Mouse (Mus musculus): Measurements from ENCODE around the gene Prkcb. TPM values are rescaled to one million over a fixed set of nuclear protein-coding genes. Genes with fewer than 3 reads are reported as not detected.

The Prkcb gene
- polyA plus RNA-seq, 1 experiment from 2014 or later, result 2.1 TPM

DNA sequence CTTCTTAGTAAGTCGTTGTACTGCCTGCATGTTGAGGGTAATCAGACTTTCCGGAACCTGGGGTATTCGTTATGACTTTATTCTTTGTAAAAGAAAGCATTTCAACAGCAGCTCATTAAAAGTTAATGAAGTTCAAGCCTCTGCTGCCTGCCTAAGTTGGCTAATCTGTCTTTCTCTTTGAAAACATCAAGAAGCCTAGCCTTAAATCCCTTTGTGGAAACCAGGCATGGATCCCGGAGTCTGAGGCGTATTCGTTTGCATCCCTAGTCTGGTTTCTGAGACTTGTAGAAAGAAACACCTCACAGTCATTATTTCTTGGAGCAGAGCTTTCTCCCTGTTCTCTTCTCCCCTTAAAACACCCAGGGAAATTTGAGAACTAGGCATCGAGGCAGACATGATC lies 90.7 kb downstream of the Prkcb start:
- H3K4me1 ChIP-seq (replicated peaks; ENCODE audit: insufficient read depth, low read length), result no peaks in the 10 kb centered on the region
- no peaks in the 10 kb centered on the region for H3K36me3 ChIP-seq (ENCODE audit: insufficient read depth, low read length)
- no peaks in the 10 kb centered on the region for H3K27me3 ChIP-seq (ENCODE audit: insufficient read depth, low read length)
- no peak overlapping the region for H3K9ac ChIP-seq (ENCODE audit: low read depth, low read length)
- no peak overlapping the region for H3K27ac ChIP-seq
- no peak for TF ChIP-seq CTCF (IDR thresholded peaks at IDR 0.05; ENCODE audit: low read depth)
- no peak for ATAC-seq (replicated peaks; ENCODE audit: low FRiP score, low read depth)
- no peak overlapping the region for H3K4me2 ChIP-seq (ENCODE audit: low read length)
- no peaks in the 10 kb centered on the region for H3K9me3 ChIP-seq (replicated peaks; ENCODE audit: low read length)
- no peak overlapping the region for H3K4me3 ChIP-seq (replicated peaks; ENCODE audit: low read depth, low read length)
- DNase-seq (ENCODE audit: low spot score), result no peak
- 67% methylated on average over 7 of the region's 7 CpGs for WGBS

DNA sequence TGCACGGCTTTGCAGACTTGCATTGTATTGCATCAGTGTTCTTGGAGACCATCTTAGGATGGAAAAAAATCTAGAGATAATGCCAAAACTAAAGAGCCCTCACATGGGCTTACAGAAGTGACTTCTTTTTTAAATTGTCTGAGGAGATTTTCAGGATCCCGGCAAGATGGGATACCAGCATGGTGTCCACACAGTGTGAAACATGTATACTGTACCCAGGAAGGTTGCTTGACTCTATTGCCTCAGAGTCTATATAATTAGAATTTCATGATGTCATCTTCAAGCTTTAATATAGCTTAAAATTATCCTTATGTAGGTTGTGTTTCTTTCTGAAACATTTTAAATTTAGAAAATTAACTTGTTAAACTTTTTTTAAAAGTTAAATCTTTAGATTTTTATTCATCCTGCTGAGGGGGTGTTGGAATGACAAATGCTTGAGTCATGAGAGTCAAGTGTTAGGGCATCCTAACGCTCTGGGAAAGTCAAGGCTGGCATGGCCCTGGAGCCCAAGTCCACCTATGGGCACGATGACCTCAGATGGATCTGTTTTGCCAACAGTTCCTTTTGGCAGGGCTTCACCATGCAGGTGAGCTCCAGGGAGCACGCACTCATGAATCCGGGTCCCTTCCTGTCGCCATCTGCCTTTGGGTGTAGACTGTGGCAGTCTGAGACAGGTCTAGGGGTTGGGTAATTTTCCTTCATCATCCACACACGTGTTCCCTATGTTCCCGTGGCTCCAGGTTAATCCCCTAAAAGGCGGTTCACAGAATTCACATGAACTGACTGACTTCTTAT lies 92.0 kb downstream of the Prkcb start:
- WGBS, result 82% methylated on average over 10 of the region's 10 CpGs
- Histone ChIP-seq H3K27me3 (ENCODE audit: insufficient read depth, low read length) (no peaks in the 10 kb centered on the region), H3K9ac (ENCODE audit: low read depth, low read length) (no peak overlapping the region), H3K27ac (no peak overlapping the region), H3K4me3 (replicated peaks; ENCODE audit: low read depth, low read length) (no peak overlapping the region), H3K9me3 (replicated peaks; ENCODE audit: low read length) (no peaks in the 10 kb centered on the region), H3K4me2 (ENCODE audit: low read length) (no peak overlapping the region), H3K4me1 (replicated peaks; ENCODE audit: insufficient read depth, low read length) (no peaks in the 10 kb centered on the region), H3K36me3 (ENCODE audit: insufficient read depth, low read length) (no peaks in the 10 kb centered on the region)
- no peak for ATAC-seq (replicated peaks; ENCODE audit: low FRiP score, low read depth)
- no peak for TF ChIP-seq CTCF (IDR thresholded peaks at IDR 0.05; ENCODE audit: low read depth)
- no peak for DNase-seq (ENCODE audit: low spot score)

DNA sequence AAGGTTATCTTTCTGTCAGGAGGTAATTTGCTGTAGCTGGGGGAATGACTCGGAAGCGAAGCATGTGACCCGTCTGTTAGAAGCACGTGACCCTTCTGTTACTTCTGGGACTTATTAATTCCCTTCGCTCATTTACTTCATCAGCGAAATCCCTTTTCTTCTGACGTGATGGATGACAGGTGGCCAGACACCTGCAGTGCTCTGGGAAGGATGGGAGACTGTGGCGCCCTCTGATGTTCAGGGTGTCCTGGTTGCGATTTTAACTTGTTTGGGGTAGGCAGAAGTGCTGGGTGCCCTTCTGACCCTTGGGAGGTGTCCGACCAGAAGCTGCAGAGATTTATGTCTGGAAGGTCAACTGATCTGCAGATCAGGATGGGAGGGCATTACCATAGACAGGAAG lies 93.0 kb downstream of the Prkcb start:
- no peak overlapping the region for H3K4me2 ChIP-seq (ENCODE audit: low read length)
- DNase-seq (ENCODE audit: low spot score), result no peak
- H3K36me3 ChIP-seq (ENCODE audit: insufficient read depth, low read length), result no peaks in the 10 kb centered on the region
- ATAC-seq (replicated peaks; ENCODE audit: low FRiP score, low read depth), result no peak; the same call in 1 of the 2 replicates
- H3K27me3 ChIP-seq (ENCODE audit: insufficient read depth, low read length), result no peaks in the 10 kb centered on the region
- H3K9me3 ChIP-seq (replicated peaks; ENCODE audit: low read length), result no peaks in the 10 kb centered on the region
- WGBS, result 22% methylated on average over 10 of the region's 10 CpGs
- TF ChIP-seq CTCF (IDR thresholded peaks at IDR 0.05; ENCODE audit: low read depth), result no peak
- no peak overlapping the region for H3K27ac ChIP-seq
- H3K4me1 ChIP-seq (replicated peaks; ENCODE audit: insufficient read depth, low read length), result no peaks in the 10 kb centered on the region
- H3K9ac ChIP-seq (ENCODE audit: low read depth, low read length), result no peak overlapping the region
- no peak overlapping the region for H3K4me3 ChIP-seq (replicated peaks; ENCODE audit: low read depth, low read length)

DNA sequence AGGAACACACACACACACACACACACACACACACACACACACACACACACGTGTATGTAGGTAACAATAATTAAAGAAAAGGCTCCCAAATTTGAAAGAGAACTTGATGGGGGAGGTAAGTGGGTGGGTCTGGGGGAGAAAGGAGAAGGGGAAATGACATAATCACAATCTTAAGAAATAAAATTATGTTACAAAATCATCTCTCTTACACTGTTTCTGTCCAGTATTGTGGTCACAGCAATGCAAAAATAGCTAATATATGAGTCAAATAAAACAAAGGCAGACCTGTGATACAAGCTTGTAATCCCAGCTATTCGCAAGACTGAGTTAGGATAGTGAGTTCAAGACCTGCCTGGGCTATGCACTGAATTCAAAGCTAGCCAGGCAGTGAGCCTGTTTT lies 94.7 kb downstream of the Prkcb start:
- H3K36me3 ChIP-seq (ENCODE audit: insufficient read depth, low read length), result no peaks in the 10 kb centered on the region
- H3K9ac ChIP-seq (ENCODE audit: low read depth, low read length), result no peak overlapping the region
- TF ChIP-seq CTCF (IDR thresholded peaks at IDR 0.05; ENCODE audit: low read depth), result no peak
- 73% methylated on average over 2 of the region's 2 CpGs for WGBS
- H3K27me3 ChIP-seq (ENCODE audit: insufficient read depth, low read length), result no peaks in the 10 kb centered on the region
- no peaks in the 10 kb centered on the region for H3K4me1 ChIP-seq (replicated peaks; ENCODE audit: insufficient read depth, low read length)
- no peak for ATAC-seq (replicated peaks; ENCODE audit: low FRiP score, low read depth)
- DNase-seq (ENCODE audit: low spot score), result no peak
- no peak overlapping the region for H3K27ac ChIP-seq
- H3K9me3 ChIP-seq (replicated peaks; ENCODE audit: low read length), result no peaks in the 10 kb centered on the region
- H3K4me3 ChIP-seq (replicated peaks; ENCODE audit: low read depth, low read length), result no peak overlapping the region
- no peak overlapping the region for H3K4me2 ChIP-seq (ENCODE audit: low read length)

DNA sequence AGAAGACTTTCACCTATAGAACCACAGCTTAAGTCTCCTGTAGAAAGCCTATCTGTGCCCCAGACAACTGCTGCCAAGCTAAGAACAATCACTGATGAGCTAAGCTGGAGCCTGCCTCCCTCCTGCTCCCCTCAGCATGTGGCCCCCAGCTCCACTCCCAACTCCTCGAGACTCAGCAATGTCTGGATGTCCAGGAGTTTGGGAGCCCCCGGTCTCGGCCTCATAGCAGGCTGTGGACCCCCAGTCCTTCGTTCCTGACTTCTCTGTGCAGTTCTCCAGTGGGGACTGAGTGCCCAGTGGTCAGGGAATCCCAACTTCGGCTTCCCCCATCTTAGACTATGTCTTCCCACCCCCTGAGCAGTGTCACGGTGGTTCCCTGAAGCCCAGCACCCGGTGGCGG lies 96.3 kb downstream of the Prkcb start:
- DNase-seq (ENCODE audit: low spot score), result no peak
- H3K4me2 ChIP-seq (ENCODE audit: low read length), result no peak overlapping the region
- no peaks in the 10 kb centered on the region for H3K27me3 ChIP-seq (ENCODE audit: insufficient read depth, low read length)
- H3K9ac ChIP-seq (ENCODE audit: low read depth, low read length), result no peak overlapping the region
- H3K4me3 ChIP-seq (replicated peaks; ENCODE audit: low read depth, low read length), result no peak overlapping the region
- H3K4me1 ChIP-seq (replicated peaks; ENCODE audit: insufficient read depth, low read length), result 0 out of 2 replicates have a peak, but pooled peaks cover 2% of the 10 kb centered on the region
- no peaks in the 10 kb centered on the region for H3K36me3 ChIP-seq (ENCODE audit: insufficient read depth, low read length)
- no peak for TF ChIP-seq CTCF (IDR thresholded peaks at IDR 0.05; ENCODE audit: low read depth)
- ATAC-seq (replicated peaks; ENCODE audit: low FRiP score, low read depth), result no peak
- H3K9me3 ChIP-seq (replicated peaks; ENCODE audit: low read length), result no peaks in the 10 kb centered on the region
- 86% methylated on average over 8 of the region's 8 CpGs for WGBS
- H3K27ac ChIP-seq, result no peak overlapping the region

DNA sequence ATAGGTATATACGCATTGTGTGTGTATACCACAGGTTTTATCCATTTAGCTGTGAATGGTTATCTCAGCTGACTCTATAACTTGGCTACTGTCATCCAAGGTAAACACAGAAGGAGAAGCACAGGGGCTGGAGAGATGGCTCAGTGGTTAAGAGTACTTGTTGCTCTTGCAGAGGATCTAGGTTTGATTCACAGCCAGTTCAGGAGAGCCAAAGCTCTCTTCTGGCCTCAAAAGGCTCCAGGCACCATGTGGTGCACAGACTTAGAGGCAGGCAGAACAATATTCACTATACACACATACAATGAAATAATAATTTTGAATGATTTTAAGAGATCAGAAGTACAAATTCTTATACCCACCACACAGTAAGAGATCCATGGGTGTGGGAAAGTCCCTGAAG lies 98.0 kb downstream of the Prkcb start:
- Histone ChIP-seq H3K27ac (no peak overlapping the region), H3K4me1 (replicated peaks; ENCODE audit: insufficient read depth, low read length) (0 out of 2 replicates have a peak, but pooled peaks cover 2% of the 10 kb centered on the region), H3K9me3 (replicated peaks; ENCODE audit: low read length) (no peaks in the 10 kb centered on the region), H3K4me2 (ENCODE audit: low read length) (no peak overlapping the region), H3K27me3 (ENCODE audit: insufficient read depth, low read length) (no peaks in the 10 kb centered on the region), H3K36me3 (ENCODE audit: insufficient read depth, low read length) (no peaks in the 10 kb centered on the region), H3K9ac (ENCODE audit: low read depth, low read length) (no peak overlapping the region), H3K4me3 (replicated peaks; ENCODE audit: low read depth, low read length) (no peak overlapping the region)
- DNase-seq (ENCODE audit: low spot score), result no peak
- WGBS, result 100% methylated on average over 1 of the region's 1 CpGs
- no peak for TF ChIP-seq CTCF (IDR thresholded peaks at IDR 0.05; ENCODE audit: low read depth)
- ATAC-seq (replicated peaks; ENCODE audit: low FRiP score, low read depth), result no peak
